Mouse (Mus musculus) bone marrow macrophage, adult 2 months (primary cell): ENCODE results near the gene Ppp4r1.

Experiments
- CTCF ChIP-seq: IDR thresholded peaks from 2 replicates; pipeline ENCODE4 v1.5.1; 2012; ENCODE audit warnings: low read depth, mild to moderate bottlenecking, low read length, moderate library complexity
- POLR2A ChIP-seq: IDR thresholded peaks from 2 replicates; pipeline ENCODE4 v1.6.1; 2012; ENCODE audit warnings: mild to moderate bottlenecking, low read depth, low read length, borderline replicate concordance

- TF ChIP-seq CTCF (no peak), POLR2A (no peak)
Observed at GRCm38 (mm10) chr17:65866201-65866600, 83.8 kb downstream of the Ppp4r1 start.
